Mouse (Mus musculus) limb, embryonic 15.5 days (tissue): Measurements from ENCODE around the gene Crb1. TPM values are rescaled to one million over a fixed set of nuclear protein-coding genes. Genes with fewer than 3 reads are reported as not detected.
"Not testable (repeated sequence)": the region's sequence is repeated elsewhere in the genome, so short reads cannot be mapped to it uniquely, and the experiment has no call there.

Experiments used
- ATAC-seq: fragments of 200-750 bp; cut with Nextera tagmentation; 2 replicates; pipeline ENCODE4 v1.8.0; 2017; ENCODE audit warnings: low read depth, moderate TSS enrichment; ENCODE audit not compliant: insufficient number of reproducible peaks, low FRiP score, low TSS enrichment
- H3K27ac ChIP-seq: fragments of 300-500 bp; sonication (generic); 2 replicates; pipeline ENCODE4 v1.5.1; 2015; ENCODE audit warnings: moderate library complexity, mild to moderate bottlenecking, inconsistent platforms
- H3K27me3 ChIP-seq: fragments of 300-500 bp; sonication (generic); 2 replicates; pipeline ENCODE4 v1.6.1; 2015; ENCODE audit warnings: inconsistent platforms
- H3K36me3 ChIP-seq: fragments of 300-500 bp; sonication (generic); 2 replicates; pipeline ENCODE4 v1.6.1; 2015; ENCODE audit warnings: inconsistent platforms
- H3K4me1 ChIP-seq: fragments of 300-500 bp; sonication (generic); 2 replicates; pipeline ENCODE4 v1.6.1; 2015; ENCODE audit warnings: inconsistent platforms
- H3K4me2 ChIP-seq: fragments of 300-500 bp; sonication (generic); 2 replicates; pipeline ENCODE4 v1.6.1; 2015; ENCODE audit warnings: mild to moderate bottlenecking, inconsistent platforms
- H3K4me3 ChIP-seq: fragments of 300-500 bp; sonication (generic); 2 replicates; pipeline ENCODE4 v1.5.1; 2015; ENCODE audit warnings: mild to moderate bottlenecking, inconsistent platforms
- H3K9ac ChIP-seq: fragments of 300-500 bp; sonication (generic); 2 replicates; pipeline ENCODE4 v1.6.1; 2015; ENCODE audit warnings: inconsistent platforms
- H3K9me3 ChIP-seq: fragments of 300-500 bp; sonication (generic); 2 replicates; pipeline ENCODE4 v1.6.1; 2016; ENCODE audit warnings: inconsistent platforms
- WGBS: fragments of 180-500 bp; shearing (Covaris S2); methylation state at CpG from one replicate; pipeline ENCODE4 v1.1.7; 2015; 5-methylcytosine and 5-hydroxymethylcytosine counted together
- polyA plus RNA-seq: library from polyadenylated mRNA; unstranded; fragments of >200 nt; fragmentation: Nextera tagmentation; extraction: Ambion mirVana; gene quantifications from 2 replicates; pipeline ENCODE4 v1.2.1, GENCODE M21; 2015

Gene Crb1
- polyA plus RNA-seq = not detected in 2 replicates

DNA sequence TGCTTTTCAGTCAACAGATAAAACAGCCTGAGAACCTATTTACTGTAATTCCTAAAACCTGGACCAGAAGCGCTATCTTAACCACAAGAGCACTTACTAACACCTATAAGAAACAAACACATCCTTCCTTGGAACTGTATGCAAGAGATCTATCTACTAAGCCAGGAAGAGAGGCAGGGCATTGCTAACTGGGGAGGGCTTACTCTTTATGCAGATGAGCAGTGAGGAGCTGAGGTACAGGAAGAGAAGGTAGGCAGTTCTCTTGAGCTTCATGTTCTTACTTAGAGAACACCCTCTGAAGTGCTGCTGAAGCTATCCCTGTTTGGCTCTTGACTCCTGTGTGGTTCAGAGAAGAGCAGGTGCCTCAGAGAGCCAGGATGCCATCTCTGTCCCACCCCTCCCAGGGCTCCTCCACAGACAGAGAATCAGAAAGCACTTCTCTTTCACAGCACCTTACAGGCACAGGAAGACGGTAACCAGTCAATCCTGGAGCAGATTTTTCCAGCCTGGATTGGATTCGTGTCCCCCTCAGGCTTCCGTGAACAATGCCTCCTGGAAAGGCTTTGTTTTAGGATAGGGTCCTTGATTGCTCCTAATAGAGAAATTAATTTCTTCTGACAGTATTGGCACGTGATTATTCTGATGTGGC is at the start of gene Crb1:
Gene Crb1 (minus strand): TSS at position 463 of the 649 bp plus-strand sequence.
- Histone ChIP-seq H3K4me1 (peaks cover 4% of the 10 kb centered on the region; the same call in 1 of the 2 replicates), H3K4me3 (no peak within 1 kb of the TSS), H3K36me3 (no peaks in the 10 kb centered on the region), H3K9ac (no peak within 1 kb of the TSS), H3K27ac (no peak within 1 kb of the TSS), H3K4me2 (no peak within 1 kb of the TSS), H3K9me3 (no peaks in the 10 kb centered on the region), H3K27me3 (no peaks in the 10 kb centered on the region)
- 16% methylated on average over 5 of the region's 5 CpGs for WGBS
- ATAC-seq = no peak

DNA sequence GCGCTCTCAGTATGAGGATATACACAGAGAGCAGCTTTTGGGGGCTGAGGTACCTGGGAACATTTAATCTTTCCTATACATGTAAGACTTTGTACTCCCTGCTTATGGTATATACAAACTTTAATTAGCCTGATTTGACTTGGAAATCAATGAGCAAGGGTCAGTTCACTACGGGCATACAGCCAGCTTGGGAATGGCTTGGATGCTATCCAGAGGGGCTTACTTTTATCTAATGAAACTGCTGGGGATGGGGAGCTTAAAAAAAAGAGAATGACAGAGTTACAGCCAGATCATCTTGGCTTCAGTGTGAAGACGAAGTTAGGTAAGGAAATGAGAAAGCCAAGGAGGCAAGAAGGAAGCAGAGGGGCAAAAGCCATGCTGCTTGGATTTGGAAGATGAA is 48.1 kb upstream of the Crb1 start:
- no peak overlapping the region for H3K27ac ChIP-seq
- H3K36me3 ChIP-seq = peaks cover 8% of the 10 kb centered on the region
- H3K9me3 ChIP-seq = no peaks in the 10 kb centered on the region
- WGBS = 38% methylated on average over 3 of the region's 3 CpGs
- H3K9ac ChIP-seq = no peak overlapping the region
- H3K27me3 ChIP-seq = no peaks in the 10 kb centered on the region
- H3K4me3 ChIP-seq = peak overlapping the region; percentile 15
- no peak for ATAC-seq
- H3K4me2 ChIP-seq = peak overlapping the region; percentile 41
- H3K4me1 ChIP-seq = peaks cover 24% of the 10 kb centered on the region

DNA sequence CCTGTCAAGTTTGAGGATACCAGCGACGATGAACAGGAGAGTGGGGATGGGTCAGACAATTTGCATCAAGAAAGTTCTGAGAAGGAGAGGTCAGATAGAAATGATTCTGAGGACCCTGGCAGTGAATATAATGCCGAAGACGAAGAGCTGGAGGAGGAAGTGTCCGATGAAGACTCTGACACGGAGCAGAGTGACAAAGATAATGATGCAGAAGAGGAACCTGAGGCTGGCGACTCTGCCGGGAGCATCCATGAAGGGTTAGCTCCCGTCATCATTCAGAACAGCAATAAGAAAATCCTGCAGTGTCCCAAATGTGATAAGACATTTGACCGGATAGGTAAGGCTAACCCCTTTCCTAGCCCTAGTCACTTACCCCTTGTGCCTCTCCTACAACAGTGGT is 47.0 kb upstream of the Crb1 start:
- no peaks in the 10 kb centered on the region; the same call in 1 of the 2 replicates for H3K36me3 ChIP-seq
- H3K4me1 ChIP-seq = peaks cover 24% of the 10 kb centered on the region
- no peak overlapping the region for H3K9ac ChIP-seq
- H3K9me3 ChIP-seq = no peaks in the 10 kb centered on the region
- H3K27me3 ChIP-seq = no peaks in the 10 kb centered on the region
- H3K4me3 ChIP-seq = peak overlapping the region; percentile 88; the same call in 1 of the 2 replicates
- no peak for ATAC-seq
- 62% methylated on average over 10 of the region's 10 CpGs for WGBS
- no peak overlapping the region for H3K27ac ChIP-seq
- peak overlapping the region; percentile 56 for H3K4me2 ChIP-seq

DNA sequence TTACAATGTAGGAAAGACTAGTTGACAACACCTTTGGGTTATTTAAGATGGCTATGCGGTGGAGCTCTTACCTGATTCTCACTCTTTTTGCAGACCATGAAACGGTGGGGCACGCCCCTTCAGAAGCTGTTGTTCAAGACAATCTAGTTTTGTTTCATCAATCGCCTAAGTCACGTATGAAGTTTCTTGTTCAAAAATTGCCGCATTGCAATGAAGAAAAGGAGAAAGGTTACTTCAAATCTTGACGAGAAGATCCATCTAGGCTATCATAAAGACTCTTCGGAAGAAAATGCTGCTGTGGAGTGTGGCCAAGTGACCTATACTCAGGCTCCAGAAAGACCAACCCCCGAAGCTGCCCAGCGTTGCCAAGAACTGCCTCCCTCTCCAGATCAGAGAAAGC is 46.0 kb upstream of the Crb1 start:
- Histone ChIP-seq H3K4me2 (peak overlapping the region; percentile 56), H3K27ac (peak overlapping the region; percentile 92), H3K9ac (peak overlapping the region; percentile 88), H3K27me3 (no peaks in the 10 kb centered on the region), H3K4me1 (peaks cover 24% of the 10 kb centered on the region), H3K36me3 (no peaks in the 10 kb centered on the region), H3K4me3 (peak overlapping the region; percentile 88), H3K9me3 (no peaks in the 10 kb centered on the region)
- no peak for ATAC-seq
- 16% methylated on average over 10 of the region's 10 CpGs for WGBS

DNA sequence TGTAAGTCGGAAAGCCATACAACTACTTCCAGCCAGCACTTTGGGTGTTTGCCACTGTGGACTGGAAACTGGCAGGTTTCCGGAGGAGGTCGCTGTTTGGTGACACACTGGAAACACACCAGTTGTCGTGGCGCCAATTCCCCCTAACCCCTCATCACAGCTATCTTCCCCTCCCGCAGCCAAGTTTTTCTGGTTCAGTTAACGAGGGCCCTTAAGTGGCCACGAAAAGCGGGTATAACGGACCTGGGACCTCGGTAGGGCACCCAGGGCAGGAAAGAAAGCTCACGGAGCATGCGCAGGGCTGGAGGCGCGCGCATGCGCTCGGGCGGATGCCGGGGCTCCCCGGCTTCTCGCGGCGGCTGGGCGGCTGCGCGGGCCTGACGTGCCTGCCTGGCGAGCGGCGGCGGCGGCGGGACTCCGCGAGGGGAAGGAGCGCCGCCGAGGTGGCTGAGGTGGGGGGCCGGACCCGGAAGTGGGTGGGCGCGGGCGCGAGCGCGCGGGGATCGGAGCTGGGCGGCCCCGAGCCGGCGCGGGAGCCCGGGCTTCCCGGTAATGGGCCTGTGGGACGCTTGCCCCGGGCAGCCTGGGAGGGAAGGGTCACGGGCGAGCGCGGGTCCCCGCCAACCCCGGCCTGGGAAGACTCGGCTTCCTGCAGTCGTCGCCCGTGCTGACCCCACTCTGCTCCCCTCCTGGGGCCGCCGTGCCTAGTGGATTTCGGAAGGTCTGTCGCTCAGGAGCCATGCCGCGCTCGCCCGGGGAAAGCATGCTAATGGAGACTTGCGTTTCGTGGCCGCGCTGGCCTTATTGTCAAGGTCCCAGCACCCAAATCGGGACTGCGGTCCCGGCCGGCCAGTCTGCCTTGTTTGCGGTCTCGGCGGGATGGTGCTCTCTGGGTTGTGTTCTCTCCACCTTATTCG is 45.2 kb upstream of the Crb1 start, which contains the start of gene Zbtb41:
Gene Zbtb41 (plus strand): TSS at position 414 of the 917 bp plus-strand sequence.
- H3K27me3 ChIP-seq = no peaks in the 10 kb centered on the region
- no peaks in the 10 kb centered on the region for H3K9me3 ChIP-seq
- peaks cover 24% of the 10 kb centered on the region for H3K4me1 ChIP-seq
- H3K36me3 ChIP-seq = no peaks in the 10 kb centered on the region
- ATAC-seq = peak; percentile 96
- peak within 1 kb of the TSS; percentile 88 for H3K9ac ChIP-seq
- peak within 1 kb of the TSS; percentile 88 for H3K4me3 ChIP-seq
- H3K4me2 ChIP-seq = peak within 1 kb of the TSS; percentile 56
- H3K27ac ChIP-seq = peak within 1 kb of the TSS; percentile 92
- WGBS = under 1% methylated on average over 64 of the region's 88 CpGs

DNA sequence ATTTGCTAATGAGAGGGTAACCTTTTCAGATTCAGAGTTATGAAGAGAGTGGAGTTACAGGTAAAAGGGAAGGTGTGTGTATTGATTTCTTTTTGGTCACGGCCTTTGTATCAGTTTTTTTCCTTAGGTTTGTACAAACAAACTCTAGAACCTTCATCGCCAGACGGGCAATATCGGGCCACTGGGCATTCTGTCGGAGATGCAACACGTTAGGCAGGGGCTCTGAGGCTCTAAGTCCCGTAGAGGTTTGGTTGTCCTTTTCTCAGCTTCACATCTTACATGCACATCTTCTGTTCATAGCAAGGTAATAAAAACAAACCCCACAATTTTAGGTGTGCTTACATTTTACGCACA is 44.6 kb upstream of the Crb1 start:
- H3K4me3 ChIP-seq = peak overlapping the region; percentile 88
- peak overlapping the region; percentile 56 for H3K4me2 ChIP-seq
- peak overlapping the region; percentile 88 for H3K9ac ChIP-seq
- no peak for ATAC-seq
- WGBS = 5% methylated on average over 8 of the region's 8 CpGs
- peaks cover 24% of the 10 kb centered on the region for H3K4me1 ChIP-seq
- H3K36me3 ChIP-seq = no peaks in the 10 kb centered on the region
- peak overlapping the region; percentile 92 for H3K27ac ChIP-seq
- no peaks in the 10 kb centered on the region for H3K9me3 ChIP-seq
- H3K27me3 ChIP-seq = no peaks in the 10 kb centered on the region

DNA sequence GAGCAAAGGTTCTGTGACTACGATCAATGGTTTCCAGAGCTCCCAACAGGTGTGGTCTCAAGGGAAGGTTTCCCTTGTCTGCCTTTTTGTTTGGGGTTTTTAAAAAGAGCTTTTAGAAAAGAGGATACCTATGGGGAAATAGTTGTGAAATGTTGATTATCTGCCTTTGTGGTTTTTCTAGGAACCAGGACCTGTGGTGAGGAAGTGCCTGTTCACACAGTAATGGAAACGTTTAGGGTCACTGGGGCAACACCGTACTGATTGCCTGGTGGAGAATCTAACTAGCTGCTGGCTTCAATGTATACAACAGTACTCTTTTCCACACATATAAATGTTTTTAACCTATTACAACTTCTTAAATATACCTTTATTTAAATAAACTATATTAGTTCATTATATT is 36.6 kb upstream of the Crb1 start:
- H3K36me3 ChIP-seq = no peaks in the 10 kb centered on the region
- no peaks in the 10 kb centered on the region for H3K4me1 ChIP-seq
- no peaks in the 10 kb centered on the region for H3K27me3 ChIP-seq
- WGBS = 70% methylated on average over 3 of the region's 3 CpGs
- H3K4me2 ChIP-seq = no peak overlapping the region
- H3K27ac ChIP-seq = no peak overlapping the region
- ATAC-seq = no peak
- no peaks in the 10 kb centered on the region for H3K9me3 ChIP-seq
- H3K4me3 ChIP-seq = no peak overlapping the region
- H3K9ac ChIP-seq = no peak overlapping the region

DNA sequence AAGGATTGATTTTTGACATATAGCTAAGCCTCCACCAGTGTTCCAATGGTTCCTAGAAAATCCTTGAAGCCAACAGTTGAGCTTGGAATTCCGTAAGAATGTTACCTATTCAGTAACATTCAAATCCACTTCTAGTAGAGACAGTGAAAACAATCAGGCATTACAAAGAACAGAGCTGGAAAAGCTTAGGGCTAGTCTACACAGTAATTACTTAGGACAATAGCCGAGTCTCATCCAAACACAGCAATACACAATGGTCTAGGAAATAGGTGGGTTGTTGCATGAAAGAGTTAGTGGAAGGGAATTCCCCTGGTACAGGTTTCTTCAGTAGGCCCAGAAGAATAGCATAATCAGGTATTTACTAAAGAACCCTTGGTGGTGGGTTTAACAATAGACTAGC is 35.5 kb upstream of the Crb1 start:
- not testable (repeated sequence) for ATAC-seq

DNA sequence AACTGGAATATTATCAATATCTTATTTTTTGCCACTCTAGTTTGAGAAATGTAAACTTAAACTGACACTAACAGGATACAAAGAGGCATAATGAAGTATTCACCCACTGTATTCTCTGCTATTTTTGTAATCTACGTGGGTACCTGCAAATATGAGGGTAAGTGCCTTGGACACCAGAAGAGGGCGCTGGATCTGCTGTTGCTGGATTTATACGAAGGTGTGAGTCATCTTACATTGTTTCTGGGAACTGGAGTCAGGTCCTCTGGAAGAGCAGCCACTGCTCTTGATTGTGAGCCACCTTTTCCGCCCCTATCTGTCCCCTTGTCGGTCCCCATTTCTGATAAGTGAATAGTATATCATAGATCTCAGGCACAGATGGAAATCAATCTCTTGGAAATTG is 30.8 kb upstream of the Crb1 start:
- Histone ChIP-seq H3K27ac (no peak overlapping the region), H3K4me1 (no peaks in the 10 kb centered on the region), H3K36me3 (no peaks in the 10 kb centered on the region), H3K4me3 (no peak overlapping the region), H3K9ac (no peak overlapping the region), H3K27me3 (no peaks in the 10 kb centered on the region), H3K9me3 (no peaks in the 10 kb centered on the region), H3K4me2 (no peak overlapping the region)
- whole genome bisulfite sequencing = 58% methylated on average over 5 of the region's 5 CpGs
- no peak for ATAC-seq

More for the DNA sequence above, 35.5 kb upstream of the Crb1 start:
- not testable (repeated sequence) for H3K36me3 ChIP-seq, H3K4me1 ChIP-seq, H3K4me3 ChIP-seq, H3K27ac ChIP-seq, H3K9me3 ChIP-seq, H3K27me3 ChIP-seq, H3K4me2 ChIP-seq, H3K9ac ChIP-seq
- 89% methylated on average over 2 of the region's 2 CpGs for WGBS

DNA sequence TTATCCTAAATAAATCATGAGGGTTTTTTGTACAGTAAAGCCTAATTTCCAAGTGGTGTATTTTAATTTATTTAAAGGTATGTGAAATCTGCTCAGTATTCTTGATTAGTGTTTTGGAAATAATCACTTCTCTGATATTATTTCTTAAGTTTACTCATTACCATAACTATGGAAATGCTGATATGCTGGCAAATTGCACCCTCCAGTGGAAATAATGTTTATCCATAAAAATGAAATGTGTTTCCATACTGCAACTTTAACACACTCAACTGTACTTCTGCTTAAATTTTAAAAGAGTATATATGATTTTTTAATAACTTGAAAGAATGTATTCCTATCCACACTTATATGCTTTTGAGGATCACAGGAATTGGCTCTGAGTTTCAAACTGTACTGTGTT is 28.9 kb upstream of the Crb1 start:
- no peaks in the 10 kb centered on the region for H3K9me3 ChIP-seq
- H3K27me3 ChIP-seq = no peaks in the 10 kb centered on the region
- H3K9ac ChIP-seq = no peak overlapping the region
- ATAC-seq = no peak
- H3K36me3 ChIP-seq = no peaks in the 10 kb centered on the region
- H3K4me1 ChIP-seq = no peaks in the 10 kb centered on the region
- H3K4me3 ChIP-seq = no peak overlapping the region
- no peak overlapping the region for H3K4me2 ChIP-seq
- H3K27ac ChIP-seq = no peak overlapping the region

DNA sequence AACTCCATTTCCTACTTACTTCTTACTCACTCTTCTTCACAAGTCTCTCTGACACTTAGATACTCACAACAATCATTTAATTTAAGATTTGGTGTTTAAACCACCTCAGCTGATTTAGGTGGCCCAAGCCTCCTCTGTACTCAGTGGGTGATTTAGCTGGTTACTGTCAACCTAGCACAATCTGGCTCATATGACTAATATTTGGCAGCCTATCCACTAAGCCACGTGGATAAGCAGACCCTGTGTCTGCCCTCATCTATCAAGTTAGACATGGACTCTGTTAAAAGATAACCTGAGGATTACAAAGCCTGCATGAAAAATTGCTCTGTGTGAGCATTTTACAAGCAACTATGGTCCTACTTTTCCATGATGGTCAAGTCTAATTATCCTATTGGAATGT is 19.7 kb upstream of the Crb1 start:
- H3K36me3 ChIP-seq = no peaks in the 10 kb centered on the region
- no peak overlapping the region for H3K4me2 ChIP-seq
- H3K27me3 ChIP-seq = no peaks in the 10 kb centered on the region
- no peak for ATAC-seq
- no peaks in the 10 kb centered on the region for H3K9me3 ChIP-seq
- no peak overlapping the region for H3K27ac ChIP-seq
- H3K4me1 ChIP-seq = no peaks in the 10 kb centered on the region
- no peak overlapping the region for H3K4me3 ChIP-seq
- no peak overlapping the region for H3K9ac ChIP-seq
- WGBS = 38% methylated on average over 1 of the region's 1 CpGs

DNA sequence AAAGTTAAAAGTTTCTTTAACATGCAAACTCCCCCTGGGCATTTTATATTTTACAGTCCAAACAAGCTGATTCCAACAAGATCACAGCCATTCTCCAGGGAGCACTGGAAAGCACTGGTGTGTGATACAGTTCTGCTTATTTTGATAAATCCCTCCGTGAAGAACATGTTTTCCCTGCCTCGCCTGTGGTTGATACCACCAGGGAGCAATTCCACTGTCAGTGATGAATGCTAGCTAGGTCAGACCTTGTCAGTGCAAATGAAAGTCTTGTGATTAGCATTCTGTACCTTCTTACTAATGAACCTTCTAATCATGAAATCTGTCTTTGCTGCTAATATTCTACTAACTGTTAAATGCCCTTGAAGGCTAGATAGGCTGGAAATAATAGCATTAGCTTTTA is 14.8 kb upstream of the Crb1 start:
- no peak overlapping the region for H3K4me3 ChIP-seq
- no peak overlapping the region for H3K4me2 ChIP-seq
- H3K27ac ChIP-seq = no peak overlapping the region
- no peak for ATAC-seq
- 42% methylated on average over 2 of the region's 2 CpGs for WGBS
- no peaks in the 10 kb centered on the region for H3K9me3 ChIP-seq
- H3K9ac ChIP-seq = no peak overlapping the region
- no peaks in the 10 kb centered on the region for H3K27me3 ChIP-seq
- no peaks in the 10 kb centered on the region for H3K4me1 ChIP-seq
- H3K36me3 ChIP-seq = no peaks in the 10 kb centered on the region
